Mouse (Mus musculus) embryonic fibroblast, embryonic 13.5 days (primary cell): ENCODE measurements around the gene Ppm1h.

Experiments
- CTCF ChIP-seq: IDR thresholded peaks from 2 replicates; pipeline ENCODE4 v1.5.1; 2011; ENCODE audit warnings: mild to moderate bottlenecking, control low read depth, low read length, moderate library complexity, borderline replicate concordance; ENCODE audit not compliant: insufficient read depth
- POLR2A ChIP-seq: IDR thresholded peaks from 2 replicates; pipeline ENCODE4 v1.6.1; 2011; ENCODE audit warnings: low read depth, mild to moderate bottlenecking, control low read depth, low read length, moderate library complexity

DNA sequence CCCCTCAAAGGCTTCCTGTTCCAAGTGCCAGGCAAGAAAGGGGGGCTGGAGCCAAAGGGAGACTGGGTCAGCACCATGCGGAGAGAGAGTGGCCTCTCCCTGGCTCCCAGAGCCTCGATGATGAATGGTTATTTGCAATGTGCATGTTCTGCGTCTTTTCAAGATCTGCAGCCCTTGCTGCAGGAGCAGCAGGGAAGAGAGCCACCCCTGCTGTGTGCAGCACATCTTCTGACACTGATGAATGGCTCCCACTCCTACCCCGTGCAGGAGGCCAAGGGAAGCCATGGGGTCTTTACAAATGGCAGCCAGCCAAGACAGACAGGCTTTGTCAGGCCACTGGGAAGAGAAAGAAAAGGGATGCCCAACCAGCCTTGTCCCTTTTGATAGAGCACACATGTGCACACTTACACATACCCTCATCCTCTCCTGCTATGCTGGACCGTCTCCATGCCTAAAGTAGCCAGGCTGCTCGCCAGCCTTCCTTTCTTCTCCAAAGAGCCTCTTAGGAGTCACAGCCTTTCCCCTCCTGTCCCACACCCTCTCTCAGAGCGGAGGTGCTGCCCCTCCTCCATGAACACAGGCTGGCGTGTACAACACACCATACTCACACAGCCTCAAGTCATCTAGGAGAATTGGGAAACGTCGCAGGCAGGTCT lies 209.1 kb downstream of the Ppm1h start:
- no peak for TF ChIP-seq CTCF
- peak; percentile 41 for TF ChIP-seq POLR2A
